Mouse (Mus musculus): ENCODE measurements around the gene Car15.

GRCm38 (mm10) chr16:17802456-17802838, 35.7 kb downstream of the Car15 start:
- TF ChIP-seq ZNF384 (IDR thresholded peaks at IDR 0.05; ENCODE audit: low read depth, low read length), result no peak
- no peak for TF ChIP-seq CHD2 (IDR thresholded peaks at IDR 0.05; ENCODE audit: low read depth, low read length)
